Mouse (Mus musculus): ENCODE measurements around the gene Xkr7.

GRCm38 (mm10) chr2:153021163-153021562, 10.5 kb upstream of the Xkr7 start:
- no peak for TF ChIP-seq CTCF (IDR thresholded peaks at IDR 0.05)
- TF ChIP-seq POLR2A (IDR thresholded peaks at IDR 0.05; ENCODE audit: insufficient read depth, low read depth, low read length): no peak
- TF ChIP-seq EP300 (IDR thresholded peaks at IDR 0.05; ENCODE audit: insufficient read depth, low read depth, low read length): no peak

Measured in heart, adult 2 months (tissue).